Mouse (Mus musculus) olfactory bulb, adult 2 months (tissue): Measurements from ENCODE around the gene Letmd1.
"Not testable (repeated sequence)": the region's sequence is repeated elsewhere in the genome, so short reads cannot be mapped to it uniquely, and the experiment has no call there.

ENCODE experiments used
- CTCF ChIP-seq: fragments of 200-500 bp; IDR thresholded peaks from 2 replicates; pipeline ENCODE4 v1.5.1; 2012; ENCODE audit warnings: low read depth, mild to moderate bottlenecking, low read length, moderate library complexity; ENCODE audit not compliant: insufficient read depth
- POLR2A ChIP-seq: fragments of 200-500 bp; IDR thresholded peaks from 2 replicates; pipeline ENCODE4 v1.6.1; 2012; ENCODE audit warnings: mild to moderate bottlenecking, low read depth, low read length, moderate library complexity; ENCODE audit not compliant: insufficient read depth

DNA sequence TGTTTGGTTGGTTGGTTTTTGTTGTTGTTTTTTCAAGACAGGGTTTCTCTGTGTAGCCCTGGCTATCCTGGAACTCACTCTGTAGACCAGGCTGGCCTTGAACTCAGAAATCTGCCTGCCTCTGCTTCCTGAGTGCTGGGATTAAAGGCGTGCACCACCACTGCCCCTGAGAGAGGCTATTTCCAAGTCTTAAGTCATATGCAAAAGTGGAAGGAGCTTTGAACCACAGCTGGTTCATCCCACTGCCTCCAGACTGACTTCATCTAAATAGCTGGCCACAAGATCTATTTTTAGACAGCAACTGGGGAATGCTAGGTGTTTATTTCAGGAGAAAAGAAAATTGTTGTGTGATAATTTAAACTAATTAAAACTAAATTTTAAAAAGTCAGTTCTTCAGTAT, 19.5 kb downstream of the Letmd1 start:
- not testable (repeated sequence) for TF ChIP-seq POLR2A, CTCF
